Mouse (Mus musculus) CD4-positive, CD25-positive, alpha-beta regulatory T cell, adult 4 months (primary cell): Measurements from ENCODE around the gene Pde8a. TPM values are rescaled to one million over a fixed set of nuclear protein-coding genes. Genes with fewer than 3 reads are reported as not detected.

Experiments
- ATAC-seq: one replicate; pipeline ENCODE4 v1.8.0; 2017
- polyA plus RNA-seq, 2 experiments: library from polyadenylated mRNA; unstranded; fragments of 100-300 nt; shearing (Covaris generic); gene quantifications; one replicate each; pipeline ENCODE4 v1.2.1; 2017

Pde8a gene
- polyA plus RNA-seq, 2 experiments from 2014 or later = 1.9 to 2.4 TPM

- ATAC-seq = no peak
These were observed 1.6 kb upstream of the Pde8a start for GRCm38 (mm10) chr7:81211760-81212159.

- peak; percentile 65 for ATAC-seq
These were observed 1.1 kb upstream of the Pde8a start for GRCm38 (mm10) chr7:81212261-81212681.

GRCm38 (mm10) chr7:81212697-81213346 lies 574 bp upstream of the Pde8a start:
- ATAC-seq = peak; percentile 75

GRCm38 (mm10) chr7:81214153-81214907 lies 934 bp downstream of the Pde8a start:
- no peak for ATAC-seq

- no peak for ATAC-seq
These were observed 2.6 kb downstream of the Pde8a start for GRCm38 (mm10) chr7:81215950-81216349.

- no peak for ATAC-seq
These were observed 5.9 kb downstream of the Pde8a start for GRCm38 (mm10) chr7:81219321-81219720.

- ATAC-seq = no peak
These were observed 7.0 kb downstream of the Pde8a start for GRCm38 (mm10) chr7:81220381-81220780.

- ATAC-seq = no peak
These were observed 10.9 kb downstream of the Pde8a start for GRCm38 (mm10) chr7:81224260-81224659.

GRCm38 (mm10) chr7:81230091-81230792 lies 16.8 kb downstream of the Pde8a start:
- ATAC-seq = no peak

- ATAC-seq = no peak
These were observed 19.3 kb downstream of the Pde8a start for GRCm38 (mm10) chr7:81232674-81233073.

GRCm38 (mm10) chr7:81235117-81235516 lies 21.7 kb downstream of the Pde8a start:
- ATAC-seq = no peak

- no peak for ATAC-seq
These were observed 22.3 kb downstream of the Pde8a start for GRCm38 (mm10) chr7:81235600-81236223.

GRCm38 (mm10) chr7:81243361-81243760 lies 30.0 kb downstream of the Pde8a start:
- ATAC-seq = no peak

GRCm38 (mm10) chr7:81249854-81250279 lies 36.5 kb downstream of the Pde8a start:
- ATAC-seq = no peak

GRCm38 (mm10) chr7:81250601-81251000 lies 37.2 kb downstream of the Pde8a start:
- ATAC-seq = no peak

GRCm38 (mm10) chr7:81251521-81251920 lies 38.1 kb downstream of the Pde8a start:
- no peak for ATAC-seq

GRCm38 (mm10) chr7:81253317-81253716 lies 39.9 kb downstream of the Pde8a start:
- ATAC-seq = no peak

- no peak for ATAC-seq
These were observed 41.2 kb downstream of the Pde8a start for GRCm38 (mm10) chr7:81254579-81254978.

- ATAC-seq = no peak
These were observed 42.1 kb downstream of the Pde8a start for GRCm38 (mm10) chr7:81255456-81255855.

GRCm38 (mm10) chr7:81256773-81257172 lies 43.4 kb downstream of the Pde8a start:
- ATAC-seq = no peak

- ATAC-seq = peak; percentile 51
These were observed 48.2 kb downstream of the Pde8a start for GRCm38 (mm10) chr7:81261548-81261947.

- no peak for ATAC-seq
These were observed 59.5 kb downstream of the Pde8a start for GRCm38 (mm10) chr7:81272908-81273307.

GRCm38 (mm10) chr7:81278966-81279365 lies 65.6 kb downstream of the Pde8a start:
- ATAC-seq = no peak
